11 mouse cellular contexts compared by ENCODE assay signal in genomic region chr1:81576965-81577664, GRCm38 (mm10).
DNase-seq lines count a peak whose midpoint lies in the region; ATAC-seq and TF ChIP-seq lines count a peak whose summit lies in the region.
"Had no signal": no experiment of that assay in that cellular context is flagged by ENCODE, and none has a peak within 500 bp of the region (broad histone marks: within the 10 kb centered on the region; RNA-seq: fewer than 3 reads in every experiment).

No protein-coding gene starts in this region.

- no peak for DNase-seq in neural tube, embryonic 10.5 days (ENCODE audit: extremely low spot score, low spot score)
- no peak for DNase-seq in forebrain, postnatal 0 days
- no peak for DNase-seq in adrenal gland, adult 18-20 months (ENCODE audit: low spot score in 2 of 2)
- DNase-seq in heart, postnatal 14 days = no peak
- DNase-seq in kidney, adult 2 months = no peak
- DNase-seq: cerebellum, postnatal 36 days; kidney, postnatal 4 days; liver, embryonic 13.5 days; right cerebral cortex, adult 18-20 months had no signal

- WGBS in neural tube, embryonic 12.5 days = 65% methylated on average over 8 of the region's 8 CpGs
- 27% methylated on average over 8 of the region's 8 CpGs for WGBS in forebrain, postnatal 0 days
- 43% methylated on average over 7 of the region's 8 CpGs for WGBS in midbrain, embryonic 12.5 days
- 72% methylated on average over 8 of the region's 8 CpGs for WGBS in kidney, adult 2 months

- no peaks in the 10 kb centered on the region for H3K27me3 ChIP-seq in neural tube, embryonic 12.5 days (replicated peaks)
- H3K27me3 ChIP-seq in forebrain, postnatal 0 days (ENCODE audit: insufficient read depth, low read length) = no peaks in the 10 kb centered on the region
- no peaks in the 10 kb centered on the region for H3K27me3 ChIP-seq in midbrain, embryonic 12.5 days
- H3K27me3 ChIP-seq in kidney, adult 2 months (replicated peaks; ENCODE audit: control insufficient read depth, insufficient read depth, low read length) = no peaks in the 10 kb centered on the region
- H3K27me3 ChIP-seq: liver, embryonic 13.5 days had no signal

- peak overlapping the region; percentile 30 for H3K4me2 ChIP-seq in neural tube, embryonic 12.5 days (replicated peaks)
- peak overlapping the region; percentile 40 for H3K4me2 ChIP-seq in forebrain, postnatal 0 days (ENCODE audit: low read depth)
- H3K4me2 ChIP-seq in midbrain, embryonic 12.5 days (replicated peaks) = peak overlapping the region; percentile 29; the same call in 1 of the 2 replicates
- H3K4me2 ChIP-seq: liver, embryonic 13.5 days had no signal

- no peaks in the 10 kb centered on the region for H3K9me3 ChIP-seq in neural tube, embryonic 12.5 days
- no peaks in the 10 kb centered on the region for H3K9me3 ChIP-seq in forebrain, postnatal 0 days (ENCODE audit: low read length)
- no peaks in the 10 kb centered on the region for H3K9me3 ChIP-seq in midbrain, embryonic 12.5 days
- H3K9me3 ChIP-seq: liver, embryonic 13.5 days had no signal

- H3K27ac ChIP-seq in neural tube, embryonic 12.5 days = no peak overlapping the region
- H3K27ac ChIP-seq in forebrain, postnatal 0 days (ENCODE audit: low read depth, low read length) = peak overlapping the region; percentile 4; the same call in 1 of the 2 replicates
- no peak overlapping the region for H3K27ac ChIP-seq in midbrain, embryonic 12.5 days (replicated peaks)
- H3K27ac ChIP-seq in kidney, adult 2 months (ENCODE audit: insufficient read depth, low read depth, low read length) = no peak overlapping the region
- H3K27ac ChIP-seq: liver, embryonic 13.5 days had no signal

- TF ChIP-seq POLR2A in kidney, adult 2 months (IDR thresholded peaks at IDR 0.05; ENCODE audit: low read depth, low read length) = no peak

- no peak overlapping the region for H3K4me3 ChIP-seq in neural tube, embryonic 12.5 days
- peak overlapping the region; percentile 12; the same call in 1 of the 2 replicates for H3K4me3 ChIP-seq in forebrain, postnatal 0 days (ENCODE audit: low read depth, low read length)
- H3K4me3 ChIP-seq in midbrain, embryonic 12.5 days = no peak overlapping the region
- no peak overlapping the region for H3K4me3 ChIP-seq in kidney, adult 2 months (ENCODE audit: insufficient read depth, low read depth, low read length)
- H3K4me3 ChIP-seq: liver, embryonic 13.5 days had no signal

- no peaks in the 10 kb centered on the region for H3K4me1 ChIP-seq in neural tube, embryonic 12.5 days
- peaks cover 6% of the 10 kb centered on the region; the same call in 1 of the 2 replicates for H3K4me1 ChIP-seq in forebrain, postnatal 0 days (ENCODE audit: insufficient read depth)
- H3K4me1 ChIP-seq in midbrain, embryonic 12.5 days = peaks cover 5% of the 10 kb centered on the region; the same call in 1 of the 2 replicates
- H3K4me1 ChIP-seq in kidney, adult 2 months (ENCODE audit: control insufficient read depth, insufficient read depth, low read length) = no peaks in the 10 kb centered on the region
- H3K4me1 ChIP-seq: liver, embryonic 13.5 days had no signal

- peak; percentile 79 for ATAC-seq in neural tube, embryonic 12.5 days (ENCODE audit: low FRiP score, low read depth)
- ATAC-seq in forebrain, postnatal 0 days = no peak
- ATAC-seq in midbrain, embryonic 12.5 days (ENCODE audit: low FRiP score, low read depth) = 0 out of 2 replicates have a peak, but pooled peaks have one; percentile 19

- no peaks in the 10 kb centered on the region for H3K36me3 ChIP-seq in neural tube, embryonic 12.5 days
- no peaks in the 10 kb centered on the region for H3K36me3 ChIP-seq in forebrain, postnatal 0 days (ENCODE audit: insufficient read depth)
- no peaks in the 10 kb centered on the region for H3K36me3 ChIP-seq in midbrain, embryonic 12.5 days
- H3K36me3 ChIP-seq in kidney, adult 2 months (ENCODE audit: control insufficient read depth, insufficient read depth, low read length) = no peaks in the 10 kb centered on the region
- H3K36me3 ChIP-seq: liver, embryonic 13.5 days had no signal

- no peak overlapping the region for H3K9ac ChIP-seq in neural tube, embryonic 12.5 days
- H3K9ac ChIP-seq in forebrain, postnatal 0 days = peak overlapping the region; percentile 40; the same call in 1 of the 2 replicates
- H3K9ac ChIP-seq in midbrain, embryonic 12.5 days (replicated peaks) = no peak overlapping the region
- H3K9ac ChIP-seq: liver, embryonic 13.5 days had no signal

- intact Hi-C loops in heart, postnatal 14 days (cut with DNase I) = no loop called here

- no peak for TF ChIP-seq CTCF in forebrain, postnatal 0 days (IDR thresholded peaks at IDR 0.05; ENCODE audit: low read depth)
- TF ChIP-seq CTCF in kidney, adult 2 months (conservative IDR thresholded peaks at IDR 0.05; ENCODE audit: insufficient read depth, insufficient read length, low read depth, low read length) = no peak
